Mouse (Mus musculus): Measurements from ENCODE around the gene Plekhm1. TPM values are rescaled to one million over a fixed set of nuclear protein-coding genes. Genes with fewer than 3 reads are reported as not detected.
A peak's percentile ranks its signal among the peaks of the same experiment; 100 is the strongest.

The Plekhm1 gene
- polyA plus RNA-seq, 1 experiment from 2014 or later: 6.1 TPM

GRCm38 (mm10) chr11:103352239-103352814 is 60.2 kb downstream of the Plekhm1 start:
- H3K9me3 ChIP-seq (ENCODE audit: control insufficient read depth, low read length): peaks cover 11% of the 10 kb centered on the region
- no peaks in the 10 kb centered on the region; the same call in 1 of the 2 replicates for H3K27me3 ChIP-seq (replicated peaks; ENCODE audit: control insufficient read depth, insufficient read depth, low read length)
- WGBS: 85% methylated on average over 5 of the region's 5 CpGs
- peaks cover 17% of the 10 kb centered on the region for H3K36me3 ChIP-seq (ENCODE audit: control insufficient read depth, insufficient read depth, low read length)
- H3K4me3 ChIP-seq (ENCODE audit: low read length): no peak overlapping the region
- H3K4me2 ChIP-seq (ENCODE audit: low read depth, low read length): no peak overlapping the region
- no peak for ATAC-seq
- no peak overlapping the region for H3K9ac ChIP-seq (ENCODE audit: low read depth, low read length)
- no peak overlapping the region for H3K27ac ChIP-seq (ENCODE audit: low read length)
- peaks cover 10% of the 10 kb centered on the region for H3K4me1 ChIP-seq (ENCODE audit: control insufficient read depth, insufficient read depth, low read length)

- Histone ChIP-seq H3K27me3 (replicated peaks; ENCODE audit: control insufficient read depth, insufficient read depth, low read length) (no peaks in the 10 kb centered on the region), H3K4me2 (ENCODE audit: low read depth, low read length) (no peak overlapping the region), H3K36me3 (ENCODE audit: control insufficient read depth, insufficient read depth, low read length) (peaks cover 17% of the 10 kb centered on the region), H3K4me1 (ENCODE audit: control insufficient read depth, insufficient read depth, low read length) (peaks cover 13% of the 10 kb centered on the region), H3K9ac (ENCODE audit: low read depth, low read length) (no peak overlapping the region), H3K4me3 (ENCODE audit: low read length) (no peak overlapping the region), H3K27ac (ENCODE audit: low read length) (no peak overlapping the region), H3K9me3 (ENCODE audit: control insufficient read depth, low read length) (peaks cover 11% of the 10 kb centered on the region)
- 81% methylated on average over 12 of the region's 12 CpGs for WGBS
- no peak for ATAC-seq
Measured at GRCm38 (mm10) chr11:103350711-103351315, 61.7 kb downstream of the Plekhm1 start.

- Histone ChIP-seq H3K4me2 (ENCODE audit: low read depth, low read length) (no peak overlapping the region), H3K9me3 (ENCODE audit: control insufficient read depth, low read length) (peaks cover 11% of the 10 kb centered on the region), H3K27ac (ENCODE audit: low read length) (no peak overlapping the region), H3K4me1 (ENCODE audit: control insufficient read depth, insufficient read depth, low read length) (peaks cover 24% of the 10 kb centered on the region), H3K27me3 (replicated peaks; ENCODE audit: control insufficient read depth, insufficient read depth, low read length) (no peaks in the 10 kb centered on the region), H3K9ac (ENCODE audit: low read depth, low read length) (no peak overlapping the region), H3K4me3 (ENCODE audit: low read length) (no peak overlapping the region), H3K36me3 (ENCODE audit: control insufficient read depth, insufficient read depth, low read length) (peaks cover 17% of the 10 kb centered on the region)
- no peak for ATAC-seq
- 81% methylated on average over 2 of the region's 2 CpGs for WGBS
Measured at GRCm38 (mm10) chr11:103349699-103350098, 62.8 kb downstream of the Plekhm1 start.

- 40% methylated on average over 5 of the region's 5 CpGs for WGBS
- H3K4me2 ChIP-seq (ENCODE audit: low read depth, low read length): peak overlapping the region; percentile 50
Measured at GRCm38 (mm10) chr11:103346657-103347056, 65.8 kb downstream of the Plekhm1 start.

GRCm38 (mm10) chr11:103346236-103346635 is 66.3 kb downstream of the Plekhm1 start:
- H3K36me3 ChIP-seq (ENCODE audit: control insufficient read depth, insufficient read depth, low read length): peaks cover 4% of the 10 kb centered on the region; the same call in 1 of the 2 replicates
- H3K4me1 ChIP-seq (ENCODE audit: control insufficient read depth, insufficient read depth, low read length): peaks cover 37% of the 10 kb centered on the region
- peak overlapping the region; percentile 30 for H3K4me3 ChIP-seq (ENCODE audit: low read length)
- H3K4me2 ChIP-seq (ENCODE audit: low read depth, low read length): peak overlapping the region; percentile 50
- H3K9ac ChIP-seq (ENCODE audit: low read depth, low read length): peak overlapping the region; percentile 56
- peaks cover 3% of the 10 kb centered on the region for H3K9me3 ChIP-seq (ENCODE audit: control insufficient read depth, low read length)
- H3K27ac ChIP-seq (ENCODE audit: low read length): peak overlapping the region; percentile 96
- WGBS: 45% methylated on average over 7 of the region's 7 CpGs
- no peaks in the 10 kb centered on the region for H3K27me3 ChIP-seq (replicated peaks; ENCODE audit: control insufficient read depth, insufficient read depth, low read length)
- peak; percentile 58 for ATAC-seq

More at GRCm38 (mm10) chr11:103346657-103347056, 65.8 kb downstream of the Plekhm1 start:
- Histone ChIP-seq H3K9ac (ENCODE audit: low read depth, low read length) (peak overlapping the region; percentile 56), H3K4me1 (ENCODE audit: control insufficient read depth, insufficient read depth, low read length) (peaks cover 37% of the 10 kb centered on the region), H3K4me3 (ENCODE audit: low read length) (peak overlapping the region; percentile 30), H3K27ac (ENCODE audit: low read length) (peak overlapping the region; percentile 96), H3K36me3 (ENCODE audit: control insufficient read depth, insufficient read depth, low read length) (peaks cover 4% of the 10 kb centered on the region; the same call in 1 of the 2 replicates), H3K9me3 (ENCODE audit: control insufficient read depth, low read length) (peaks cover 3% of the 10 kb centered on the region), H3K27me3 (replicated peaks; ENCODE audit: control insufficient read depth, insufficient read depth, low read length) (no peaks in the 10 kb centered on the region)
- ATAC-seq: peak; percentile 93

GRCm38 (mm10) chr11:103345408-103346091 is 66.9 kb downstream of the Plekhm1 start:
- peak; percentile 8 for ATAC-seq
- H3K27me3 ChIP-seq (replicated peaks; ENCODE audit: control insufficient read depth, insufficient read depth, low read length): no peaks in the 10 kb centered on the region
- H3K9ac ChIP-seq (ENCODE audit: low read depth, low read length): peak overlapping the region; percentile 56
- H3K4me2 ChIP-seq (ENCODE audit: low read depth, low read length): peak overlapping the region; percentile 50
- 58% methylated on average over 7 of the region's 7 CpGs for WGBS
- peaks cover 4% of the 10 kb centered on the region; the same call in 1 of the 2 replicates for H3K36me3 ChIP-seq (ENCODE audit: control insufficient read depth, insufficient read depth, low read length)
- peaks cover 42% of the 10 kb centered on the region for H3K4me1 ChIP-seq (ENCODE audit: control insufficient read depth, insufficient read depth, low read length)
- H3K27ac ChIP-seq (ENCODE audit: low read length): peak overlapping the region; percentile 96
- peaks cover 3% of the 10 kb centered on the region for H3K9me3 ChIP-seq (ENCODE audit: control insufficient read depth, low read length)
- peak overlapping the region; percentile 30 for H3K4me3 ChIP-seq (ENCODE audit: low read length)

- H3K27ac ChIP-seq (ENCODE audit: low read length): peak overlapping the region; percentile 96
- H3K4me3 ChIP-seq (ENCODE audit: low read length): no peak overlapping the region
- H3K4me1 ChIP-seq (ENCODE audit: control insufficient read depth, insufficient read depth, low read length): peaks cover 49% of the 10 kb centered on the region
- 68% methylated on average over 19 of the region's 19 CpGs for WGBS
- H3K27me3 ChIP-seq (replicated peaks; ENCODE audit: control insufficient read depth, insufficient read depth, low read length): no peaks in the 10 kb centered on the region
- peaks cover 3% of the 10 kb centered on the region; the same call in 1 of the 2 replicates for H3K36me3 ChIP-seq (ENCODE audit: control insufficient read depth, insufficient read depth, low read length)
- peak overlapping the region; percentile 56 for H3K9ac ChIP-seq (ENCODE audit: low read depth, low read length)
- no peak for ATAC-seq
- H3K4me2 ChIP-seq (ENCODE audit: low read depth, low read length): peak overlapping the region; percentile 50
- peaks cover under 1% of the 10 kb centered on the region for H3K9me3 ChIP-seq (ENCODE audit: control insufficient read depth, low read length)
Measured at GRCm38 (mm10) chr11:103344494-103345332, 67.8 kb downstream of the Plekhm1 start.

- no peak for ATAC-seq
Measured at GRCm38 (mm10) chr11:103343881-103344280, 68.6 kb downstream of the Plekhm1 start.

More at GRCm38 (mm10) chr11:103343881-103344280, 68.6 kb downstream of the Plekhm1 start:
- Histone ChIP-seq H3K27me3 (replicated peaks; ENCODE audit: control insufficient read depth, insufficient read depth, low read length) (no peaks in the 10 kb centered on the region), H3K9ac (ENCODE audit: low read depth, low read length) (peak overlapping the region; percentile 56; the same call in 1 of the 2 replicates), H3K4me2 (ENCODE audit: low read depth, low read length) (no peak overlapping the region), H3K4me1 (ENCODE audit: control insufficient read depth, insufficient read depth, low read length) (peaks cover 44% of the 10 kb centered on the region), H3K36me3 (ENCODE audit: control insufficient read depth, insufficient read depth, low read length) (no peaks in the 10 kb centered on the region), H3K4me3 (ENCODE audit: low read length) (no peak overlapping the region), H3K9me3 (ENCODE audit: control insufficient read depth, low read length) (no peaks in the 10 kb centered on the region), H3K27ac (ENCODE audit: low read length) (0 out of 2 replicates have a peak overlapping the region, but pooled peaks have one; percentile 2)
- WGBS: 56% methylated on average over 1 of the region's 1 CpGs

Data from intestine, embryonic 16.5 days (tissue).